Mouse (Mus musculus) stomach, postnatal 0 days (tissue): ENCODE results near the gene Gm49673.

ENCODE experiments used
- CTCF ChIP-seq: IDR thresholded peaks from 2 replicates; pipeline ENCODE4 v1.5.1; 2016; ENCODE audit warnings: antibody characterized with exemption, low read depth, mild to moderate bottlenecking, moderate library complexity
- EP300 ChIP-seq: optimal IDR thresholded peaks from 2 replicates; pipeline ENCODE3; 2016; ENCODE audit warnings: antibody characterized with exemption

- no peak for TF ChIP-seq CTCF
- no peak for TF ChIP-seq EP300
These were observed 36.6 kb upstream of the Gm49673 start for GRCm38 (mm10) chr17:8184217-8184616.
